Mouse (Mus musculus) neural tube, embryonic 11.5 days (tissue): Measurements from ENCODE around the gene Olfr1390. TPM values are rescaled to one million over a fixed set of nuclear protein-coding genes. Genes with fewer than 3 reads are reported as not detected.
"Not testable (repeated sequence)": the region's sequence is repeated elsewhere in the genome, so short reads cannot be mapped to it uniquely, and the experiment has no call there.

Source experiments
- ATAC-seq: fragments of 200-750 bp; cut with Nextera tagmentation; 2 replicates; pipeline ENCODE4 v1.8.0; 2017; ENCODE audit warnings: moderate number of reproducible peaks, mild to moderate bottlenecking, moderate TSS enrichment, moderate library complexity; ENCODE audit not compliant: insufficient read depth, low FRiP score, low TSS enrichment
- DNase-seq: peaks from one replicate; pipeline ENCODE4 v3.0.0-alpha.2; 2015; ENCODE audit warnings: low spot score
- H3K27ac ChIP-seq: fragments of 300-500 bp; sonication (generic); 2 replicates; pipeline ENCODE4 v1.5.1; 2014; ENCODE audit warnings: low read depth, mild to moderate bottlenecking, low read length
- H3K27me3 ChIP-seq: fragments of 300-500 bp; sonication (generic); 2 replicates; pipeline ENCODE4 v1.6.1; 2014; ENCODE audit warnings: mild to moderate bottlenecking, low read length, mixed read lengths; ENCODE audit not compliant: control insufficient read depth, insufficient read depth
- H3K36me3 ChIP-seq: fragments of 300-500 bp; sonication (generic); 2 replicates; pipeline ENCODE4 v1.6.1; 2014; ENCODE audit warnings: mild to moderate bottlenecking, low read length, moderate library complexity, mixed read lengths; ENCODE audit not compliant: control insufficient read depth, insufficient read depth
- H3K4me1 ChIP-seq: fragments of 300-500 bp; sonication (generic); 2 replicates; pipeline ENCODE4 v1.6.1; 2014; ENCODE audit warnings: low read length, mixed read lengths; ENCODE audit not compliant: control insufficient read depth, insufficient read depth
- H3K4me2 ChIP-seq: fragments of 300-500 bp; sonication (generic); 2 replicates; pipeline ENCODE4 v1.6.1; 2014; ENCODE audit warnings: low read depth, mild to moderate bottlenecking, moderate library complexity
- H3K4me3 ChIP-seq: fragments of 300-500 bp; sonication (generic); 2 replicates; pipeline ENCODE4 v1.5.1; 2014; ENCODE audit warnings: low read depth, low read length
- H3K9ac ChIP-seq: fragments of 300-500 bp; sonication (generic); 2 replicates; pipeline ENCODE4 v1.6.1; 2014; ENCODE audit warnings: mild to moderate bottlenecking, low read length
- H3K9me3 ChIP-seq: fragments of 300-500 bp; sonication (generic); 2 replicates; pipeline ENCODE4 v1.6.1; 2016; ENCODE audit warnings: low read length; ENCODE audit not compliant: control insufficient read depth
- WGBS: fragments of 180-500 bp; shearing (Covaris S2); extraction: QIAGEN DNeasy Blood & Tissue Kit; methylation state at CpG from one replicate; pipeline ENCODE4 v1.1.7; 2014; 5-methylcytosine and 5-hydroxymethylcytosine counted together
- polyA plus RNA-seq: library from polyadenylated mRNA; unstranded; fragments of >200 nt; fragmentation: Nextera tagmentation; extraction: Ambion mirVana; gene quantifications from 2 replicates; pipeline ENCODE4 v1.2.1, GENCODE M21; 2014

The Olfr1390 gene
- polyA plus RNA-seq, 1 experiment from 2014 or later, result not detected

- Histone ChIP-seq H3K4me2 (no peak overlapping the region), H3K27me3 (no peaks in the 10 kb centered on the region), H3K27ac (no peak overlapping the region), H3K9me3 (no peaks in the 10 kb centered on the region), H3K9ac (no peak overlapping the region), H3K4me3 (no peak overlapping the region), H3K36me3 (no peaks in the 10 kb centered on the region), H3K4me1 (no peaks in the 10 kb centered on the region)
- ATAC-seq (no peak), DNase-seq (no peak)
Observed at GRCm38 (mm10) chr11:49383133-49383532, 48.1 kb downstream of the Olfr1390 start.

GRCm38 (mm10) chr11:49386118-49386517 lies 51.1 kb downstream of the Olfr1390 start:
- not testable (repeated sequence) for ATAC-seq, H3K36me3 ChIP-seq, DNase-seq, H3K4me2 ChIP-seq, H3K4me3 ChIP-seq, H3K27me3 ChIP-seq, H3K9ac ChIP-seq, H3K4me1 ChIP-seq, H3K27ac ChIP-seq, H3K9me3 ChIP-seq
- WGBS, result 93% methylated on average over 7 of the region's 7 CpGs

Other genes with a start within 250 kb of the Olfr1390 start
- not detected in 2 replicates for gene Olfr1396, start 220.3 kb upstream of the Olfr1390 start, polyA plus RNA-seq
- not detected in 2 replicates for gene Olfr1395, start 192.9 kb upstream of the Olfr1390 start, polyA plus RNA-seq
- gene Olfr1394, start 180.8 kb upstream of the Olfr1390 start, polyA plus RNA-seq, result not detected in 2 replicates
- gene Btnl9, start 148.0 kb upstream of the Olfr1390 start, polyA plus RNA-seq, result 0.20 and 0.21 TPM in 2 replicates
- gene Zfp62, start 131.9 kb upstream of the Olfr1390 start, polyA plus RNA-seq, result 57.2 and 62.5 TPM in 2 replicates
- 28.6 and 33.2 TPM in 2 replicates for gene Mgat1, start 91.0 kb upstream of the Olfr1390 start, polyA plus RNA-seq
- gene Olfr1393, start 56.9 kb upstream of the Olfr1390 start, polyA plus RNA-seq, result 0.08 and 0.12 TPM in 2 replicates
- not detected in 2 replicates for gene Olfr1392, start 49.9 kb upstream of the Olfr1390 start, polyA plus RNA-seq
- not detected in 2 replicates for gene Olfr10, start 30.4 kb upstream of the Olfr1390 start, polyA plus RNA-seq
- not detected in 2 replicates for gene Olfr1391, start 12.4 kb upstream of the Olfr1390 start, polyA plus RNA-seq
- gene Olfr1389, start 87.9 kb downstream of the Olfr1390 start, polyA plus RNA-seq, result not detected in 2 replicates
- 0.08 TPM in 1 of 2 replicates, not detected in the other for gene Olfr1388, start 101.4 kb downstream of the Olfr1390 start, polyA plus RNA-seq
- not detected in 2 replicates for gene Olfr1387, start 120.2 kb downstream of the Olfr1390 start, polyA plus RNA-seq
- not detected in 2 replicates for gene Olfr1386, start 129.9 kb downstream of the Olfr1390 start, polyA plus RNA-seq
- not detected in 2 replicates for gene Olfr1385, start 153.9 kb downstream of the Olfr1390 start, polyA plus RNA-seq
- gene Olfr1384, start 171.5 kb downstream of the Olfr1390 start, polyA plus RNA-seq, result not detected in 2 replicates
- not detected in 2 replicates for gene Olfr1383, start 184.5 kb downstream of the Olfr1390 start, polyA plus RNA-seq
- gene Olfr1382, start 193.1 kb downstream of the Olfr1390 start, polyA plus RNA-seq, result not detected in 2 replicates
- not detected in 2 replicates for gene Olfr1381, start 208.3 kb downstream of the Olfr1390 start, polyA plus RNA-seq
- gene Olfr1380, start 221.7 kb downstream of the Olfr1390 start, polyA plus RNA-seq, result not detected in 2 replicates